Mouse (Mus musculus): Measurements from ENCODE around the gene Tatdn2. TPM values are rescaled to one million over a fixed set of nuclear protein-coding genes. Genes with fewer than 3 reads are reported as not detected.

The Tatdn2 gene
- polyA plus RNA-seq, 1 experiment from 2014 or later, result 2.4 TPM

GRCm38 (mm10) chr6:113728181-113728580 lies 31.3 kb downstream of the Tatdn2 start:
- H3K9me3 ChIP-seq (ENCODE audit: control insufficient read depth, low read length), result no peaks in the 10 kb centered on the region
- 93% methylated on average over 7 of the region's 7 CpGs for WGBS
- ATAC-seq (ENCODE audit: low FRiP score) (no peak), DNase-seq (ENCODE audit: low spot score) (no peak)
- H3K4me2 ChIP-seq (replicated peaks), result no peak overlapping the region
- H3K4me3 ChIP-seq (replicated peaks; ENCODE audit: low read length), result no peak overlapping the region
- no peak overlapping the region for H3K27ac ChIP-seq
- peaks cover 99% of the 10 kb centered on the region for H3K36me3 ChIP-seq (replicated peaks; ENCODE audit: control insufficient read depth, insufficient read depth)
- H3K9ac ChIP-seq, result no peak overlapping the region
- no peaks in the 10 kb centered on the region for H3K27me3 ChIP-seq (ENCODE audit: control insufficient read depth, insufficient read depth, low read length)
- no peaks in the 10 kb centered on the region for H3K4me1 ChIP-seq (replicated peaks; ENCODE audit: control insufficient read depth, insufficient read depth, low read length)

GRCm38 (mm10) chr6:113731296-113731695 lies 34.4 kb downstream of the Tatdn2 start:
- H3K4me2 ChIP-seq (replicated peaks), result no peak overlapping the region

GRCm38 (mm10) chr6:113737318-113738046 lies 40.6 kb downstream of the Tatdn2 start:
- no peak overlapping the region for H3K4me2 ChIP-seq (replicated peaks)
- peaks cover 10% of the 10 kb centered on the region for H3K4me1 ChIP-seq (replicated peaks; ENCODE audit: control insufficient read depth, insufficient read depth, low read length)
- no peaks in the 10 kb centered on the region for H3K9me3 ChIP-seq (ENCODE audit: control insufficient read depth, low read length)
- no peaks in the 10 kb centered on the region for H3K27me3 ChIP-seq (ENCODE audit: control insufficient read depth, insufficient read depth, low read length)
- ATAC-seq (ENCODE audit: low FRiP score) (no peak), DNase-seq (ENCODE audit: low spot score) (no peak)
- peaks cover 57% of the 10 kb centered on the region for H3K36me3 ChIP-seq (replicated peaks; ENCODE audit: control insufficient read depth, insufficient read depth)
- H3K27ac ChIP-seq, result no peak overlapping the region
- no peak overlapping the region for H3K4me3 ChIP-seq (replicated peaks; ENCODE audit: low read length)
- 95% methylated on average over 9 of the region's 9 CpGs for whole genome bisulfite sequencing
- no peak overlapping the region for H3K9ac ChIP-seq

More at GRCm38 (mm10) chr6:113731296-113731695, 34.4 kb downstream of the Tatdn2 start:
- ATAC-seq (ENCODE audit: low FRiP score), result no peak
- Histone ChIP-seq H3K27me3 (ENCODE audit: control insufficient read depth, insufficient read depth, low read length) (no peaks in the 10 kb centered on the region), H3K4me3 (replicated peaks; ENCODE audit: low read length) (no peak overlapping the region), H3K4me1 (replicated peaks; ENCODE audit: control insufficient read depth, insufficient read depth, low read length) (no peaks in the 10 kb centered on the region), H3K9me3 (ENCODE audit: control insufficient read depth, low read length) (no peaks in the 10 kb centered on the region), H3K9ac (no peak overlapping the region), H3K27ac (no peak overlapping the region), H3K36me3 (replicated peaks; ENCODE audit: control insufficient read depth, insufficient read depth) (peaks cover 99% of the 10 kb centered on the region)
- no peak for DNase-seq (ENCODE audit: low spot score)
- WGBS, result 93% methylated on average over 3 of the region's 3 CpGs

- WGBS, result 7% methylated on average over 41 of the region's 41 CpGs
- Histone ChIP-seq H3K9me3 (ENCODE audit: control insufficient read depth, low read length) (no peaks in the 10 kb centered on the region), H3K36me3 (replicated peaks; ENCODE audit: control insufficient read depth, insufficient read depth) (peaks cover 28% of the 10 kb centered on the region), H3K27ac (peak within 1 kb of the TSS; percentile 78), H3K4me1 (replicated peaks; ENCODE audit: control insufficient read depth, insufficient read depth, low read length) (peaks cover 10% of the 10 kb centered on the region), H3K4me2 (replicated peaks) (peak within 1 kb of the TSS; percentile 96), H3K27me3 (ENCODE audit: control insufficient read depth, insufficient read depth, low read length) (no peaks in the 10 kb centered on the region), H3K4me3 (replicated peaks; ENCODE audit: low read length) (peak within 1 kb of the TSS; percentile 87), H3K9ac (peak within 1 kb of the TSS; percentile 86)
- ATAC-seq (ENCODE audit: low FRiP score) (peak; percentile 91), DNase-seq (ENCODE audit: low spot score) (peak; percentile 94)
Observed at GRCm38 (mm10) chr6:113740236-113741217, 43.7 kb downstream of the Tatdn2 start, which contains the start of gene Sec13. Gene Sec13 (minus strand): TSS chr6:113740743.

- no peak overlapping the region for H3K9ac ChIP-seq
- H3K27me3 ChIP-seq (ENCODE audit: control insufficient read depth, insufficient read depth, low read length), result no peaks in the 10 kb centered on the region
- 70% methylated on average over 2 of the region's 2 CpGs for WGBS
Observed at GRCm38 (mm10) chr6:113741425-113741824, 44.6 kb downstream of the Tatdn2 start.

GRCm38 (mm10) chr6:113742321-113742720 lies 45.5 kb downstream of the Tatdn2 start:
- Histone ChIP-seq H3K4me3 (replicated peaks; ENCODE audit: low read length) (no peak overlapping the region), H3K27ac (no peak overlapping the region), H3K9ac (no peak overlapping the region), H3K9me3 (ENCODE audit: control insufficient read depth, low read length) (no peaks in the 10 kb centered on the region), H3K27me3 (ENCODE audit: control insufficient read depth, insufficient read depth, low read length) (no peaks in the 10 kb centered on the region), H3K4me2 (replicated peaks) (no peak overlapping the region), H3K4me1 (replicated peaks; ENCODE audit: control insufficient read depth, insufficient read depth, low read length) (peaks cover 10% of the 10 kb centered on the region), H3K36me3 (replicated peaks; ENCODE audit: control insufficient read depth, insufficient read depth) (peaks cover 20% of the 10 kb centered on the region)
- DNase-seq (ENCODE audit: low spot score), result no peak
- no peak for ATAC-seq (ENCODE audit: low FRiP score)
- 83% methylated on average over 1 of the region's 1 CpGs for WGBS

More at GRCm38 (mm10) chr6:113741425-113741824, 44.6 kb downstream of the Tatdn2 start:
- Histone ChIP-seq H3K36me3 (replicated peaks; ENCODE audit: control insufficient read depth, insufficient read depth) (peaks cover 24% of the 10 kb centered on the region), H3K4me2 (replicated peaks) (no peak overlapping the region), H3K9me3 (ENCODE audit: control insufficient read depth, low read length) (no peaks in the 10 kb centered on the region), H3K27ac (no peak overlapping the region), H3K4me3 (replicated peaks; ENCODE audit: low read length) (no peak overlapping the region), H3K4me1 (replicated peaks; ENCODE audit: control insufficient read depth, insufficient read depth, low read length) (peaks cover 10% of the 10 kb centered on the region)
- no peak for DNase-seq (ENCODE audit: low spot score)
- no peak for ATAC-seq (ENCODE audit: low FRiP score)

GRCm38 (mm10) chr6:113743111-113743510 lies 46.3 kb downstream of the Tatdn2 start:
- ATAC-seq (ENCODE audit: low FRiP score), result no peak
- Histone ChIP-seq H3K4me2 (replicated peaks) (no peak overlapping the region), H3K9me3 (ENCODE audit: control insufficient read depth, low read length) (no peaks in the 10 kb centered on the region), H3K36me3 (replicated peaks; ENCODE audit: control insufficient read depth, insufficient read depth) (peaks cover 20% of the 10 kb centered on the region), H3K27ac (no peak overlapping the region), H3K4me1 (replicated peaks; ENCODE audit: control insufficient read depth, insufficient read depth, low read length) (peaks cover 10% of the 10 kb centered on the region), H3K4me3 (replicated peaks; ENCODE audit: low read length) (no peak overlapping the region), H3K27me3 (ENCODE audit: control insufficient read depth, insufficient read depth, low read length) (no peaks in the 10 kb centered on the region), H3K9ac (no peak overlapping the region)
- no peak for DNase-seq (ENCODE audit: low spot score)
- WGBS, result 59% methylated on average over 1 of the region's 1 CpGs

GRCm38 (mm10) chr6:113745117-113745516 lies 48.3 kb downstream of the Tatdn2 start:
- Histone ChIP-seq H3K27me3 (ENCODE audit: control insufficient read depth, insufficient read depth, low read length) (no peaks in the 10 kb centered on the region), H3K4me2 (replicated peaks) (no peak overlapping the region), H3K9me3 (ENCODE audit: control insufficient read depth, low read length) (no peaks in the 10 kb centered on the region), H3K4me3 (replicated peaks; ENCODE audit: low read length) (no peak overlapping the region), H3K36me3 (replicated peaks; ENCODE audit: control insufficient read depth, insufficient read depth) (peaks cover 20% of the 10 kb centered on the region), H3K9ac (no peak overlapping the region), H3K27ac (no peak overlapping the region), H3K4me1 (replicated peaks; ENCODE audit: control insufficient read depth, insufficient read depth, low read length) (no peaks in the 10 kb centered on the region; the same call in 1 of the 2 replicates)
- ATAC-seq (ENCODE audit: low FRiP score) (no peak), DNase-seq (ENCODE audit: low spot score) (no peak)

GRCm38 (mm10) chr6:113747284-113747683 lies 50.4 kb downstream of the Tatdn2 start:
- DNase-seq (ENCODE audit: low spot score) (no peak), ATAC-seq (ENCODE audit: low FRiP score) (no peak)
- peaks cover 31% of the 10 kb centered on the region for H3K36me3 ChIP-seq (replicated peaks; ENCODE audit: control insufficient read depth, insufficient read depth)
- H3K27ac ChIP-seq, result no peak overlapping the region
- H3K9me3 ChIP-seq (ENCODE audit: control insufficient read depth, low read length), result no peaks in the 10 kb centered on the region
- 90% methylated on average over 14 of the region's 14 CpGs for WGBS
- no peak overlapping the region for H3K4me3 ChIP-seq (replicated peaks; ENCODE audit: low read length)
- no peak overlapping the region for H3K9ac ChIP-seq
- no peak overlapping the region for H3K4me2 ChIP-seq (replicated peaks)
- no peaks in the 10 kb centered on the region for H3K4me1 ChIP-seq (replicated peaks; ENCODE audit: control insufficient read depth, insufficient read depth, low read length)
- H3K27me3 ChIP-seq (ENCODE audit: control insufficient read depth, insufficient read depth, low read length), result no peaks in the 10 kb centered on the region
